Mouse (Mus musculus) thymus, adult 18-20 months (tissue): ENCODE data around the gene Rilp.

Experiments
- DNase-seq, 2 experiments: peaks; one replicate each; pipeline ENCODE4 v3.0.0; 2022; ENCODE audit warnings: mixed read lengths in 2 of 2

Rilp gene

DNA sequence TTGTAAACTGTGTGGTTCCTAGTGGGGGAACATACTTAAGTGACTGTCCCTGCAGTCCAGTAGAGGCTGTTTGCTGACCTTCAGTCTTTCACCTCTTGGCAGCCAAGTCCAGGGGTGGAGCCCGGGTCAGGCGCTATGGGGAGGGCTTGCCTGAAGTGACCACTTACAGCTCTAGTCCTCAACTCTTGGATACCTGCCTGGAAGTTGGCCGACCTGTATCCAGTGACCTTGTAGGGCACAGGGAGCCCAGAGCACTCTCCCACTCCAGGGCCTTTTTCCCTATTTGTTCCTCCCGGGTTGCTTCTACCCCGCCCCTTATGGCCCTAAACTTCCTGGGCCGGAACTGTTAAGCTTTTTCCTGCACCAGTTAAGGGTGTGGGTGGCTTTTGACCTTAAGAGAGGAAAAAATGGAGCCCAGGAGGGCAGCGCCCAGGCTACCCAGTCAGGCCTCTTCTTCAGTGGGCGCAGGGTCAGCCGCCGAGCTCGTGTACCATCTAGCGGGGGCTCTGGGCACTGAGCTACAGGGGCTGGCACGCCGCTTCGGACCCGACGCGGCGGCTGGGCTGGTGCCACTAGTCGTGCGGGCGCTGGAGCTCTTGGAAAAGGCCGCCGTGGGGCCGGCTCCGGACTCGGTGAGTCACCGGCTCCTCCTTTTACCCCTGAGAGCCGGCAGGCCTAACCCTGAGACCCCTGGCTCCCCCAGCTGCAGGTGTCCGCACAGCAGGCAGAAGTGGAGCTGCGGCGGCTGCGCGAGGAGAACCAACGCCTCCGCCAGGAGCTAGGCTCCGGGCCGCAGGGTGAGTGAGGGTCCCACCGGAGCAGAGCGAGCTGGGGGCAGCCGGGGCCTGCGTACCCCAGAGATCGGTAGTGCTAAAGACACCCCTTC, at the start of gene Rilp:
Gene Rilp (plus strand): TSS at position 354 of the 886 bp plus-strand sequence.
- DNase-seq: peak; percentile 33 to 63

DNA sequence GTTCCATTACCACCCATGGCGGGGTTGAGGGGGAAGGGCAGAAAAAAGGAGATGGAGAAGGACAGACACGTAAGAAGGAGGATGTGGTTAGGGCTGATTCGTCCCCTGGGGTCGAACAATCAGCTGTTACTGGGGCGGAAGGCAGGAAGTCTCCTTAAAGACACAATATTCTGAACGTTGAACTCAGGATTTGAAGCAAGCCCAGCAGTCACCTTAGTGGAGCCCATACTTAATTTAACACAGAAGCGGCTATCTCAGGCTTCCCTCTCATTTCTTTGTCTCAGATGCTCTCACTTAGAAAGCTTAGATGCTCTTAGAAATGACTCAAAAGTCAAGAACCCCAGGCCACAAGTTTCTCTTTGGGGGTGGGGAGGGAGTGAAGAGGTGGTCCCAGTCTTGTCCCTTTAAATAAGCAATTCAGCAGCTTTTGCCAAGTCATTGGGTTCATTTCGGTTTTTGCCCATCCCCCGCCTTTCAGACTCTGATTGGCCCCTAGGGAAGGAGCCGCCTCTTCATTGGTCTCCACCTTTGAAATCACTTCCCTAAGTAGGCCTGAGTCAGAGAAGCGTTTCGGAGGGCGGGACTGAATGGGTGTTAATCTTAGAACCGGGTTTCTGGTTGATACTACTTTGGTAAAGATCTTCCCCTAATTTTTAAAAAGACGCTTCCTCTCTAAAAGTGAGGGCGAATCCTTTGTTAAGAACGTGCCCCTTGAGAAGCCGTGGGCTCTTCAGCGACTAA, 49.6 kb upstream of the Rilp start:
- peak; percentile 79 to 90 for DNase-seq

DNA sequence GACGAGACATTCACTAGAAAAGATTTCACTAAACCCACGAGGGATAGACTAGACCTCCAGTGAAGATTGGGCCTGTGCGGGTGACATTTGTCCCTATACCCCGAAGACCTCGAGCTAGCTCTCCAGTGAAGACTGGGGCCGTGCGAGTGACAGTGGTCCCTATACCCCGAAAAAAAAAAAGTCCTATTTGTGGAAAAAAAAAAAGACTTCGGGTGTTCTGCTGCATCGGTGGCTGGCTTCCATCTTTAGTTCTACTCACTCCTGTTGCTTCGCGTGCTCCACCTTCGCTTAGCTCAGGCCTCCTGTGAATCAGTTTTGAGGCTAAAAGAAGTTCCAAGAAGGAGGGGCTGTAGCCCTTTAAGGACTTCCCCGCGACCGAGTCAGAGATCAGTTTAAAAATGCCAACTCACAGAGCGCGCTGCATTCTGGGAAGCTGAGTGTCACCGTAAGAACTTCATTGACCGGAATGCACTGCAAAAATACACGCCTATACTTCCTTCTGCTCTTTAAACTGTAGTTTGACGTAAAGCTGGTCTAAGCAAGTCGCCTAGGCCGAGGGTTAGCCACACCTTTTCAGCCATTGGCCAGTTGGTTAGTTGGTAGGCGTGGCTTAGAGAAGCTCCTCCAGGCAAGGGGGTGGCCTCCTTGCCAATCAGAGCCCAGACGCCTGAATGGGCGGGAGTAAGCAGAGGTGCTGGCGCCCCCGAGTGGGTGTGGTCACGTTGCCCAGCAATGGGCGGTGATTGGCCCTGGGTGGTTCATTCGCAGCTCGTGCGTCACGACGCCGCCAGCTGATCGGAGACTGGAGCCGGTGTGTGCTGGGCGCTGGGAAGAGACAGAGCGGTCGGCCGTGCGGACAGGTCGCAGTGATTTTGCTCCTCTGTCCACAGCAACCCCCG, 48.8 kb upstream of the Rilp start, which contains the start of gene Tlcd2:
Gene Tlcd2 (plus strand): TSS at position 872 of the 899 bp plus-strand sequence.
- DNase-seq: peak; percentile 100

DNA sequence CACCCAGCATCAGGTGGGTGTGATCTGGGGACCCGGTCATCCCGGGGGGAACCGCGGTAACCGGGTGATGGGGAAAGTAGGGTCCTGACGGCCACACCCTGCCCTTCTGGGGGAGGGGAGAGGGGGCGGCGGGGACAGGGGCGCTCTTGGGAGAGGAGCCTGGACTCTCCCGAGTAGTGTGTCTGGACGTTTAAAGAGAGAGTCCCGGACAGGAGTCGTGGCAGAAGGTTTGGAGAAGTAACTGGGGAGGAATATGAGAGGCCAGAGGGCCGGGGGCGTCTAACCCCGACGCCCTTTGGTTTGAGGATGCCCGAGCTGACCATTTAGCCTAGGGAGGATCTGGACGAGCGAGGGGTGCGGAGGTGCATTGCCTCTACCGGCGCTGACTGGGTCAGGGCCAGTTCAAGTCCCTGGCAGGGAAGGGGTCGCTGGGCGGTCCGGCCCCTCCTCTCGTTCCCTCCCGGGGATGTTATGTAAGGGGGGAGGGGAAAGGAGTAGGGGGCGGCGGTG, 48.1 kb upstream of the Rilp start:
- DNase-seq: peak in 1 of 2 experiments; percentile 37

DNA sequence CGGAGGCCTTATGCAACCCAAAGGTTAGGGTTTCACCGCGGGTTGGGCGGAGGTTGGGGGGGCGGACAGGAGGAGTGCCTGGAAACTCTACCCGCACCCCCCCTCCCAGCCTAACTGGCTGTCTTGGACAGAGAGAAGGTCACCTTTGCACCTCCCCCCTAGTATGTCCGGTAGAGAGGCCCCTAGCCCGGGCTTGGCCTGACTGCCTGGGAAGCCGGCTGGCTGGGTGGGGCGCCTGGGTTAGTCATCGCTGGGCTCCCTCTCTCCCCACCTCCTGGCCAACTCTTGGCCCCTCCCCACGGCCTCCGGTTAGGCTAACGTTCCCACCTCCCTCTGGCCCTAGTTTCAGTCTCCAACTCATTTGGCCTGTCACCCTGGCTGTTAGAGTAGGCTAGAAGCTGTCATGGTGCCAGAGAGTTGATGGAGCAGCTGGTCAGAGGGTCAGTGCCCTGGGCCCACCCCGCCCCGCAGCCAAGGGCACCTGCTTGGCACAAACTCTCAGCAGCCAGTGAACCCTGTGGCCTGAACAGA, 47.6 kb upstream of the Rilp start:
- peak; percentile 53 to 62 for DNase-seq

DNA sequence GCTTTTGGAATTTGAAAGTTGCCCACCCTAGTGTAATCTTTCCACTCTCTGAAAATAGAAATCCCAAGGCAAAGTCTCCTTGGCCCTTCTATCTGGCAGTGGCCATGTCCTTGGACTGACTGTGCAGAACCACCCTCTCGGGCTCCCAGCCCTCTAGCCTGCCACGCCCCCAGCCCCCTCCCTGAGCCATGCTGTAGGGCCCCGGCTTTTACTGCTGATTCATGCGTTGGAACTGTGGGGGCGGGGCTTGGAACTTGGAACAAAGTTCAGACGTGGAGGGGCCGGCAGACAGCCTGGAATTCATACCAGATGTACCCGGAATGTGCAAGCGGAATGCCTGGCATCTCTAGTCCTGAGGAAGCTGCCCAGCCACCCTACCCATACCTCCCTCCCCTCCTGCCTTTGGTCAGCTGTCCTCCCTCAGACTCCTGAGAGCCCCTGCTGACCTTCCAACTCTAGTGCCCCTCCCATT, 47.0 kb upstream of the Rilp start:
- peak in 1 of 2 experiments; percentile 57 for DNase-seq

DNA sequence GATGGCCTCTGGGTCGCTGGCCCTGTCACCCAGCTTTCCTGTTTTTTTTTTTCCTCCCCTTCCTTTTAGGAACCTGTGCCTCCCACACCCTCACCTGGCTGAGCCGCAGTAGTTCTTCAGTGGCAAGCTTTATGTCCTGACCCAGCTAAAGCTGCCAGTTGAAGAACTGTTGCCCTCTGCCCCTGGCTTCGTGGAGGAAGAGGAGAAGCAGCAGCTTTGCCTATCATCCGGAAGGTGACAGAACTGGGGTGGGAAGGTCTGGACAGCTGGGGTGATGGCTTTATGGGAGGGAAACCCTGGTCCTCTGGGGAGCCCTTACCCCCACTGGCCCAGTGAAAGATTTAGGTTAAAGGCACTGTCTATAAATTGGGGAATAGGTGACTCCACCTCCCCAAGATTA, 46.3 kb upstream of the Rilp start:
- DNase-seq: no peak

DNA sequence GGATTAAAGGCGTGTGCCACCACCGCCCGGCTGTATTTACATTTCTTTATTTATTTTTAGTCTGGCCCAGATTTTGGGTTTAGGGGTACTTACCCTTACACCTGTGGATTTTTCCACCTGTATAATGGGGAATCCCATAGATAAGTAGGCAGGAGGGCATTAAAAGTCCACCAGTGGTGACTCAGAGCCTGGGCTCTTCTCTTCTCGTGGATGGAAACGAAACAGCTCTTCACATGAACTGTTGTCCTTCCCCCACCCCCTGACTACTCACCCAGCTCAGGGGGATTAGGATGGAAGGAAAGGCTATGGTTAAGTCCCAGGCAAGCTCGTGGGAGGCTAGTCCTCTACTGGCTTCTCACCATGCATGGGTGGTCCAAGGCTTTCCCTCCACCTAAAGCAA, 45.5 kb upstream of the Rilp start:
- DNase-seq: no peak

DNA sequence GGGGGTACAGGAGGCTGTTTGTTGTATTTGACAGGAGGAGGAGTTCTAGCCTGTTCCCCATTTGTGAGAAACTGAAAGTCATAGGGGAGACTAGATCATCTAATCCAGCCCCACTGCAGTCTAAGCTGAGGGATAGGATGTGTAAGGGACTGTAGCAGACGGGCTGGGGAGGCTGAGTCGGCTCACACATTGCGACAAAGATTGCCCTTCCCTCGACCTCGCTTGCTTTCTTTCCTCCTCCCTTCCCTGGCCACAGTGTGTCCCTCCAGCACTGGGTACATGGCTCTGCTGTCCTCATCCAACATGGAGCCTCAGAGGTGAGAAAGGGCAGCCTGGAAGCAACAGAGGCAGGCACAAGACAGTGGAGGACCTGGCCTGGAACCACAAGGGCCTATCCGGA, 44.8 kb upstream of the Rilp start:
- DNase-seq: no peak

DNA sequence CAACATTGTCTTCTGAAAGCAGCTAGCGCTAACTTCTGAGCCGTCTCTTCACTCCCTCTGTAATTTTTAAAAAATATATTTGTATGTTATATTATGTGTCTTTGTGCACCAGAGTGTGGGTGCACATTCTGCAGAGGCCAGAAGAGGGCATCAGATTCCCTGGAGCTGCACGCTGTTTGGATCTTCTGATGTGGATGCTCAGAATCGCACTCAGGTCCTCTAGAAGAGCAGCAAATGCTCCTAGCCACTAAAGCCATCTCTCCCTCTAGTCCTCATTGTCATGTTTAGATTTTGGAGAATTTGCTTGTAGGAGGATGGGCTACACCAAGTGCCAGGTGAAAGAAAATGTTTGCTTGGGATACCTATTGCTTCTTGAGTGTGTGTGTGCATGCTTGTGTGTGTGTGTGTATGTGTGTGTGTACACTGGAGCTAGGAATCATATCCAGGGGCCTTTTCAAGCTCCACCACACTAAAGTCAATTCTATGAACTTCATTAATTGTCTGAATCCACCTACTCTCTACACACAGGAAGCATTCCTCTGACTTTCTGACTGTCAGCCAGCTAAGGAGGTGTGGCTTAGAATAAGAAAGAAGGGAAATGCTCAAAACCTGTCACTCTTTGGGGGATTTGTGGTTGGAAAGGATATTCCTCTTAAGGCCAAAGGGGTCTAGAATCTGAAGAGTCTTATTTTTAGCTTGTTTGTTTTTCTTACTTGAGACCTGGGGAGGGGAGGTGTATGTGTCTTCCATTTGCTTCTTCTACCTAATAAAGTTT, 43.0 kb upstream of the Rilp start:
- no peak for DNase-seq

DNA sequence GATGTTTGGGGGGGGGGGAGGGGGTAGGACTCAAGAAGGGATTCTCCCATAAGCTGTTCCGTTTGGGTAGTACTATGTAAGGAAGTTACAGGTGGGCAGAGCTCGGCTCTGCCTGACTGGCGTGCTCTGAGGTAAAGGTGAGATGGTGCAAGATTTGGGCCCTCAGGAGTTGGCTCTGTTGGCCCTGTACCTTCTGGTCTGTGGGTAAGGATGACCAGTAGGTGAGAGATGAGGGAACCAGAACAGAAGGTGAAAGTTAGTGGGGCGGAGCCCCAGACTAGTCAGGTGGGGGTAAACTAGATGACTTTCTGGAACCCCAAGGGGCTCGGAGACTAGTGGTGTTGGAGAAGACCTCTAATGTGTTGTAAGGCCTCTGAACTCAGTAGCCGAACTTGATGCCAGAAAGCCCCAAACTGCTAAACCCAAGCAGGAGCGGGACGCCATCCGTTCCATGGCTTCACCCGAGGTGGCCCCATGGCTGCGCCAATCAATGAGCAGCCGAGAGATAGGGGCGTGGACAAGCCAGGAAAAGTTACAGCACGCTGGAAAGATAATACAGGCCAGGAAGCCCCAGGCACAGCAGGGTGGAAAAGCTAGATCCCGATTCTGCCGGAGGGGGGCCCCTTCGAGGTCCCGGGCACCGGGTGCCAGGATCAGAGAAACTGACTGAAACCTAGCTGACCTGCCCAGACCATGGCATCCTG, 42.2 kb upstream of the Rilp start:
- DNase-seq: peak in 1 of 2 experiments; percentile 34

DNA sequence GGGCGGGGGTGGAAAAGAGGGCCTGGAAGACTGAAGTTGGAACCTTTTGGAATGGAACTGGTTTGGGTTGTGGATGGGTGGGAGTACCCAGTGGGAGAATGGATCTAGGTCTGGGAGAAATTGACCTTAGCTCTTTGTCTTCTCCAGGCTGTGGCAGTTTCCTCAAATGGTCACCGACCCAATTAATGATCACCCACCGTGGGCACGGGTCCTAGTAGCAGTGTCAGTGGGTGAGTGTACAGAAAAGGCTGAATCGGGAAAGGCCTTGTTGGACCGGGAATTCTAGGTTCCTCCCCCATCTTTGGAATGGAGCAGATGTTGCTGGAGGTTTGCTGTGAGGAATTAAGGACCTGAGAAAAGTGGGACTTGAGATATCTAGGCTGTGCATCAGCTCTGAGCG, 41.5 kb upstream of the Rilp start:
- DNase-seq: no peak

DNA sequence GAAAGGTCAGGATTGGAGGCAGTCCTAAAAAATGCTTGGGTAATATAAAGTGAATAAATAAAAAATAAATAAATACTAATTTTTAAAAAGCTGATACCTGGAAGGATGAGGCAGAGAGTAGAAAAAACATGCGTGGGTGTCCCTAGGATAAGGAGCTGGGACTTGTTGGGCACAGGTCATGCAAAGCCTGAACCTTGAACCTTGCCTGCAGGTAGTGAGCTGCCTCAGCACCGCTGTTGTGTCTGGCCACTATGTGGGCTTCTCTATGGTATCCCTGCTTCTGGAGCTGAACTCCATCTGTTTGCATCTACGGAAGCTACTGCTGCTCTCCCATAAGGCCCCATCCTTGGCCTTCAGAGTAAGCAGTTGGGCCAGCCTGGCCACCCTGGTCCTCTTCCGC, 40.6 kb upstream of the Rilp start:
- no peak for DNase-seq

DNA sequence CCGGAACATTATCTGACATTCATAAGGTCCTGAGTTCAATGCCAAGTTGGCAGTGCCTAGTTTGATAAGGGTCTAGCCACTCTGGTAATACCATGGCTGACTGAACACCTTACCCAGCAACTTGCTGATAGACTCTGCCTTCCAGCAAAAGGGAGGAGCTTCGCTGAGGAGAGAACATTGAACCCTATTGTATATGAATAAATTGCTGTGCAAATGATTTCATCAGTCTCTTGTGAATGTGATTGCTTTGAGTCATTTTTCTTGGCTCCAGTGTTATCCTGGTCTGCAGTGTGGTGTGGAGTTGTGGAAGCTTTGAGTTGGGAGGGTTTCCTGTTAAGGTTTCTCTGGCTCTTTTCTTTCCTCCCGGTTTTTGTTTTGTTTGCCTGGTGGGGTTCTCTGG, 39.2 kb upstream of the Rilp start:
- DNase-seq: no peak

DNA sequence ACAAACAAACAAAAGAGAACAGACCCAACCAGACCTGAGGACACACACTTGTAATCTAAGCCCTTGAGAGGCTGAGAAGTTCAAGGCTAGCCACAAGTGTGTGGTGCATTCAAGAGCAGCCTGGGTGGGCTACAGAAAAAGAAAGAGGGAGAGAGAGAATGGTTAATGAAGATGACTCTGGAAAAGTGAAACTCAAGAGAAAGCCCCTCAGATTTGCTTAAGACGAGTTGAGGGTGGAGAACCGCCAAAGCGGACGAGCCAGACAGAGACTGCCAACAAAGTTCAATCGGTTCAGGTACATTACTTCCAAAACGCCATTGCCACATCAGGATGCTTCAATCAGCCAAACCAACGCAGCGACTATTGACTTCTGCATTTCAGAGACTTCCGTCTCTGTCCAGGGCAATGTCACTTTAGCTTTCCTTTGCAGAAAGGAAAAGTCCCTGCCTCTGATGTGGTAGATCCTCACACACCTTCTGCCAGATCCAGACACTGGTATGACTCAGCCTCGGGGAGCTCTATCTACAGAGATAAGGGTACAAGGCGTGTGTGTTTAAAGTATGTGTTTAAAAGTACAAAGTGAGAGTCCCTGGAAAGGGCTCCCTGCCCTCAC, 37.3 kb upstream of the Rilp start:
- no peak for DNase-seq

DNA sequence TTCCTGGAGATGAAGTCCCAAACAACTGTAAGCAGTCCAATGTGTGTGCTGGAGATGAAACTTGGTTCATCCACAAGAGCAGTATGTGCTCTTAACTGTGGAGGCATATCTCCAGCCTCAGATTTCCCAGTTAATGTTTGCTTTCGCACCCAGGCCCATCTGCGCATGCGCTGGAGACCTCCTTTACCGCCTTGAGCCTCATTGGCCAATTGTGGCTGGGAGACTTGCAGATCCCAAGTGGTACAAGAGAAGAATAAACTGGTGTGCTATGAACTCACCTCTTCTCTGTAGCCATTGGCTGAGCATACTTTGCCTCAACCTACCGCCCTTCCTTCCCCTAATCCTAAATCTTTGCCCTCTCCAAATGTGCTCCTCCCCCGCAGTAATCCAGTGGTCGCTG, 36.5 kb upstream of the Rilp start:
- no peak for DNase-seq

DNA sequence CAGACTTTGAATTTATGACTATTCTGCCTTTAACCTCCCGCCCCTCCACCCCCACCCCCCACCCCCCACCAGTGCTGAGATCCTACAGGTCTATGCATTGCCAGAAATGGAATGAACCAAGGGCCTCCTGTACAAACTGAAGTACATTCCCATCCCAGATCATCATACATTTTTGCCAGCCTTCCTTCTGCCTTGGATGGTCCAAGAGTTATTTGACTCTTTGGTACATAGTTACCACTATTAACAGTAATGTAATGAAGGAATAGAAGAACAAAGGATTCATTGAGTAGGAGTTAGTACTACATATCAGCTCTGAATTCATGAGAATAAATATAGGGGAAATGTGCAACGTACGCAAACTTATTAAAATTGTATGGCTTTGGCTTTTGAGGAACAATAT, 23.7 kb upstream of the Rilp start:
- DNase-seq: no peak

DNA sequence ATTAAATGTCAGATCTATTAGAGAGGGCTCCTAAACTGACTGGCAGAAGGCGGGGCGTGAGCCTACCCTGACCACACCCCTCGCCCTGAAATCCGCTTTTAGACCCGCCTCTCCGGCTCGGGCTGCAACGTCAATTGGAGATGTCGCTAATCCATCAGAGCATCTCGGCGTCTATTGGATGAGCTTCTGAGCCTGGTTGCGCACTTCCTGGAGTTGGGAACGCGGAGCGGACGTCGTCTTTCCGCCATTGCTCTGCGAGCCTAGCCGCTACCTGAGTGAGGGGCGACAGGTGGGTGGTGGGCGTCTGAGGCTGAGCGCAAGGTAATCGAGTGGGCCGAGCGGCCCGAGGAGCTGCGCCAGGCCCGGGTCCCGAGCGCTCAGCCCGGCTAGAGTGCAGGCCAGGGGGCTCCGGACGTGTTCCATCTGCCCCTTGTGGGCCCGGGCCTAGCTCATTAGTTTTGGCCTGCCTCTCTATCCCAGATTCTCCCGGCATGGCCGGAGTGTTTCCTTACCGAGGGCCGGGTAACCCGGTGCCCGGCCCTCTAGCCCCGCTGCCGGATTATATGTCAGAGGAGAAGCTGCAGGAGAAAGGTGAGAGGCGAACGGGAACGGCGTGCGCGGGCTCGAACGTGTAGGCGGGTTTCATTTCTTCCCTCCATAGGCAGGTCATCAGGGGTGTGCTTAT, 23.2 kb upstream of the Rilp start, which contains the start of gene Prpf8:
Gene Prpf8 (plus strand): TSS at position 216 of the 685 bp plus-strand sequence.
- peak; percentile 93 to 96 for DNase-seq

DNA sequence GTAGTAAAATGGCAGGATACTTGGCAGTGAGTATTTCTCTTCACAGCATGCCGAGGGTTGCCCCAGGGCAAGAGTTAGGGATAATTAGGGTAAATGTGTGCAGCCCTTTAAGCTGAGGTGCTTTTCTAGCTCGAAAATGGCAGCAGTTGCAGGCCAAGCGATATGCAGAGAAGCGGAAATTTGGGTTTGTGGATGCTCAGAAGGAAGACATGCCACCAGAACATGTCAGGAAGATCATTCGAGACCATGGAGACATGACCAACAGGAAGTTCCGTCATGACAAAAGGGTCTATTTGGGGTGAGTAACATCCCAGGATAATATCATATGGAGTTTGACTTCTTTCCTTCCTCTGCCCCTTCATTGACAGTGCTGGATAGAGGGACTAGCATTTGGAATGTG, 22.4 kb upstream of the Rilp start:
- no peak for DNase-seq
